Mouse (Mus musculus) cerebellum, adult 11 months (tissue): ENCODE results near the gene Setd5.

Source experiments
- DNase-seq: peaks from one replicate; pipeline ENCODE4 v3.0.0; 2022

Setd5 gene

DNA sequence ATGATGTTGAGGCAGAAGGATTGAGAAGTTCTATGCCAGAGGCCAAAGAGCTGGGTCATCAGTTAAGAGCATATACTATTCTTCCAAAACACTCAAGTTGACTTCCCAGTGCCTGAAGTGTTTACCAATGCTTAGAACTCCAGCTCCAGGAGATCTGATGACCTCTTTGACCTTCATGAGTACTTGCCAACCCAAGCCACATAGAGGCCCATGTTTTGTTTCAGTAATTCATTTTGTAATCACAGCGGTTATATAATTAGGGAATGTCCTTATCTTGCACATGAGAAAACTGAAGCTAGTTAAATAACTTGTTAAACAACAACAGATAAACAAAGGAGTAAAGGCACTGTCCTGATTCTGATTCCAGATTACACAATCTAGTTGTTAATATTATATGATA is 67.6 kb downstream of the Setd5 start:
- no peak for DNase-seq

DNA sequence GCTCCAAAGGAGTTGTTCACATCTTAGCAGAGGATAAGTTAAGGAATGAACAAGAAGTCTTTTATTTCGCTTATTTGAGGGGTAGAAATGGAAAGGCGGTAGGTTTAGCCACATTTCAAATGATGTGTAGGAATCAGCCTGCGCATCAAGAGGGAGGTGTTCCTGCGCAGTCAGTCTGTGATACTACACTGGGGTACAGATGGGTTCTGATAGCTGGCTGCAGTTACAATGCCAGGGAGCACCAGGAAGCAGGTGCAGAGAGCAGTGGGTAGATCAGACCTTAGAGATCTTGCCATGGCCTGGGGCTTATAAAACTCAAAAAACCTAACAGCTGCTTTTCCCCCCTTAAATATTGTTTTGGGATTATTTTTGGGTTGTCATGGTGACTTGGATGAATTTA is 68.1 kb downstream of the Setd5 start:
- no peak for DNase-seq

DNA sequence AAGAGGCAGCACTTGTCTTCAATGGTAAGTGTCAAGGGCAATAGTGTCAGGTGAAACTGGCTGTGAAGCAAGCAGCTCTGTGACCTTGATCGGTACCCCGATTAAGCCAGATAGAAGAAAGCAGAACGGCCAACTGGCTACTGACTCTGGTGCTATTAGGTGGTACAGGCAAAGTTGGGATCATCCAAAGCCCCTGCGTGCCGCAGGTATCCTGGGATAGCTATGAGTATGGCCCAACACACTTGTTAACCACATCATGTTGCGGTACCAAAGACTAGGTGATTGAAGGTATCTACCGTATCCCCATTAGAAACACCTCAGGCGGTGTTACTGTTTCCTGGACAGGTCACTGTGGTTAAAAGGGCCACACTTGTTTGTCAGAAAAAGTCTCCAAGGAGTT is 76.9 kb downstream of the Setd5 start:
- no peak for DNase-seq

DNA sequence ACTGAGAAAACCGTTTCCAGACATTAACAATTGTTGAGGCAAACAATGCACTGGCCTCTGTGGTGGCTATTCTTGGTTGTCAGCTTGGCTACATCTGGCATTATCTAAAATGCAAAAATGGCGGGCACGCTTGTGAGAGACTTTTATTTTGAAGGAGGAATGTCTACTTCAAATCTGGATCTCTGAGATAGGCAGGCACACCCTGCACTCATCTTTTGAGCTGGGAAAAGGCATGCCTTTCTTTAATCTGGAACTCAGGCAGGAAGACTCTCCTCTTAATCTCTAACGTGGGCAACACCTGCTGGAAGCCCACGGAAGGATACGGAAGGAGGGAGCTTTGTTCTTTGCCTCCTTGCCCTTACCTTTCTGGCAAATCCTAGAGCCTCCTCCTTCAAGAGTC is 77.7 kb downstream of the Setd5 start:
- no peak for DNase-seq

DNA sequence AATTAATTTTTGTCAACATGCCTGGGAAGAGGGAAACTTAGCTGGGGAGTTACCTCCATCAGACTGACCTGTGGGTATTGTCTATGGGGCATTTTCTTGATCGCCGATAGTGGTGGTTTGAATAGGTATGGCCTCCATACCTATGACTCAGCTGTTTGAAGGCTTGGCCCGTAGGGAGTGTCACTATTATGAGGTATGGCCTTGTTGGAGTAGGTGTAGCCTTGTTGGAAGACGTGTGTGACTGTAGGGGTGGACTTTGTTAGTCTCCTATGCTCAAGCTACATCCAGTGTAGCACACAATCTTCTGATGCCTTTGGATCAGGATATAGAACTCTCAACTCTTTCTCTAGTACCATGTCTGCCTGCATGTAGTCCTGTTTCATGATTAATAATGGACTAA is 78.9 kb downstream of the Setd5 start:
- DNase-seq, result no peak

DNA sequence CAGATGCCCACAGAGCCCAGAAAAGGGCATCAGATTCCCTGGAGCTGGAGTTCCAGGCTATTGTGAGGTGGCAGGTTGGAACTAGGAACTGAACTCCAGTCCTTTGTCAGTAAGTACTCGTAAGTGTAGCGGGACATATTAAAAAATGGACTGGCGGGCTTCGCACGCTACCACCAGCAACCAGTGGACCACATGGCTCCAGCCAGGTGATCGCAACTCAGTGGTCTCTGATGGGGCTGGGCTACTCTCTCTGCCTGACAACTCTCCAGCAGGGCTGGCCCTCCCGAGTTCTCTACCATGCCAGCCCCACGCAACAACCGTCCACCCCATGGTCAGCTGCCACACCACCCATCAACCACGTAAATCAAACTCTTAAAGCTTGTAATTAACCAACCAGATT is 82.9 kb downstream of the Setd5 start:
- no peak for DNase-seq

DNA sequence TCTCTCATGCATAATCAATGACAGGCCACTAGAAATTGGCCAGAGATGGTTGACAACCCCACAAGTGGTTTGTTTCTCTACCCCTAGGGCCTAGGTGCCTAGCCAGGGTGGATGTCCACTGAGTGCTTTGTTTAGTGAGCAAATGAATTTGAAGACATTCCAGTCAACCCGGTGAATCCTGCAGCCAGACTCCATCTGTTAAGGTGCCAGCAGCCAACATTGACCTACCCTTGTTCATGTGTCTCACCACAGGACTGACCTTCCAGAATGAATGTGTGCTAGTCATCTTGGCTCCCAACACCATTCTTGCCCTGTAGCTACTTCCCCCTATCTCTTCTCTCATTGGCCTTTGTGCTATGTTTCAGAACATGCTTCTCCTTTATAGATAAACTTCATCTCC is 84.8 kb downstream of the Setd5 start:
- peak; percentile 48 for DNase-seq

DNA sequence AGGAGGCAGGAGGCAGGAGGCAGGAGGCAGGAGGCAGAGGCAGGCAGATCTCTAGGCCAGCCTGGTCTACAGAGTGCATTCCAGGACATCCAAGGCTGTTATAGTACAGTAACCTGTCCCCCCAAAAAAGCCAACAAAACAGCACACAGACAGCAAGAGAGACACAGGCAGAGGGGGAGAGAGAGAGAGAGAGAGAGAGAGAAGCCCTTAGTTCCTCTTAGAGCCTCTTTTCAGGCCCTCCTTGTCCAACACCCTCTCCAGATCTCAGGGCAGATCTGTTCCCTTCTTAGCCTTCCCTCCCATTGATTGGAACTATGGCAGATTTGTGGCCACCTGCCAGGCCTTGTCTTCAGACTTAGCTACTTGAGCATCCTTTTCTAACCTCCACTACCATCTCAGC is 86.3 kb downstream of the Setd5 start:
- no peak for DNase-seq

DNA sequence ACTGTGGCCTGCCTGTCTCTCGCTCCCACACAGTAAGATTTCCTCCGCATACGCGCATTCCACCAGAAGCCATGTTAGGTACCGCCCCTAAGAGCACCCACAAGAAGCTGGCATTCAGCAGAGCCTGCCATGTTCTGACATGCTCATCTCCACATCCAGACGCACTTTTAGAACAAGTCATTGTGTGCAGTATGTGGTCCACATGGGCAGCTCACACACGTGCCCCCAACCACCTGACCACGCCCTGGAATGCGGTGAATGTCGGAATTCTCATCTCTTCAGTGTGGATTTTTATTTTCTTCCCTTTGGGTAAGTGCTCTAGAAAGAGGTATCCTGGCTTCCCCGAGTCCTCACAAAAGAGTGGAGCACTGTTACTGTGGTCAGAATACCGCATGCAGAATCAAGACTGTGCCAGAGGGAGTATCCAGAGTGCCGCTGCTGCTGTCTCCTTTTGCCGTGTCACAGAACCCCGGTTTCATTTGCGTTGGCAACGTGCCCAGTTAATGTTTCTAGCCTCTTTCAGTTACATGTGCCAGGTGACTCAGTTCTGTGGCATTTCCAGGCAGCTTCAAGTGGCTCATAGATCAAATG is 89.6 kb downstream of the Setd5 start:
- DNase-seq, result peak; percentile 33

DNA sequence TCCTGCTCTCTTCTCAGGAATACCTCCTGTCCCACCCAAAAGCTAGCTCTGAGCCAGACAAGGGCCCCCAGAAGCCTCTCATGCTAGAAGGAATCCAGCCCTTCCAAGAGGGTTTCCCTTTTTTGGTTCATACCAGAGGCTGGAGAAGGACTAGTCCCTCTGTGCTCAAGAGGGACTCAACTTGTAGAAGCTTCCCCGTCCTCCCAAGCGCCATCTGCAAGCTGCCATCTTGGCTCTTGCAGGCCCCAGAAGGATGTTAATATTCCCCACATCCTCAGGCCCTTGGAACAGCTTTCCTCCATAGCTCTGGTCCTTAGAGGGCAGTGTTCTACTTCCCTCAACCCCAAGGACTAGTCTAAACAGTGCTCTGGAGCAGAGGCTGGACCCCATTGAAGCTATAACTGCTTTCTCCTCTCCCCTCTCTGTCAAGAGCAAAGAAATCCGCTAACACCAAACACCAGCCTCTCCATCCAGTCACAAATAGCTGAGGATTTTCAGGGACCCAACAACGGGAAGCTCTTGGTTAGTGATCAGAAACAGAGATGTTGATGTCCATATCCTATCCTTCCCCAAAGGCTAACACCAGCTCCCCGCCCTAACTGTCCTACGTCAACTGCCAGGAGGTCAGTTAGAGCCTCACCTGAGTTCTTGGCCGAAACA is 91.3 kb downstream of the Setd5 start:
- no peak for DNase-seq

DNA sequence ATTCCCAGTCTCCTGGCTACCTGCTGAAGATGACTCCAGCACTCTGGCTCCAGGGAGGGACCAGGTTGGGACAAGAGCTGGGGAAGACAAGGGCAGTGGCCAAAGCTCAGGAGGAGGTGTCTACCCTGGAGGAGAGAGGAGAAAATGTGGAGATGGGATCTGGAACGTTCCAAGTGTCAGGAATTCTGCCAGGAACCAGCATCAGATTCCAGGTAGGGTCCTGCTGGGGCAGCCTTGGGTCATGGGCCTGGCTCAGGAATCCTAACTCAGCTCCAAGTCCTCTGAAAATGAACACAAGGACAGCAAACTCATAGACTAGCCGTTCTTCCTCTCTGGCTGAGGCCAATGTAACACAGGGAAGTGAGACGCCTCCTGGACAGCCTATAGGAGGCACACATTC is 92.7 kb downstream of the Setd5 start:
- no peak for DNase-seq

DNA sequence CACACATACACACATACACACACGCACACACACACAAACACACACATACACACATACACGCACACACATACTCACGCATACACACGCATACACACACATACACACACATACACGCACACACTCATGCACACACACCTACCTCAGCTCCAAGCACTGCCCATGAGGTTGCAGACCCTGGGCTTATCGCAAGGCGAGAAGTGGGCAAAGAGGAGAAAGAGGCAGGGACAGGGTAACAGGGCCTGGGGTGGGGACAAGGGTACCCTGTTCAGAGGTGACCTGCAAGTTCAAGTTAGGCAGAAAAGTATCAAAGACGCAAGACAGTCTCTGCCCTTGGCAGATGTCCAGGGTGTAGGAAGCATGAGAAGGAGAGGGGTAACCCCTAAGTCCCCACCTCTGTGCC is 93.5 kb downstream of the Setd5 start:
- DNase-seq, result no peak

DNA sequence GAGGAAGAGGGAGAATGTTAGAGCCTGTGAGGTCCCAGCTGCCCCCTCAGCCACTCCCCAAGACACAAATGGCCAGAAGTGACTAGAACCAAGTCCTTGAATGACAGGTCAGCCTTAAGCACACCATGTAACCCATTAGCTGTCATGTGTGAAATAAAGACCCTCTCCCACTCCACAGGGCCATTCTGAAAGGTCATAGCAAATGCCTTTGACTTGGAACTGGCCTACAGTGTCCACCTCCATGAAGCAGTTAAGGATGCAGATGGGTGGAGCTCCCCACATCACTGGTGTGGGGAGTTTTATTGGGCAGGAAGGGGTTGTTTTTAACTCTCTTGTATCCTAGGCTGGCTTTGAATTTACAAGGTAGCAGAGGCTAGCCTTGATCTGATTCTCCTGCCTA is 94.8 kb downstream of the Setd5 start:
- DNase-seq, result no peak

DNA sequence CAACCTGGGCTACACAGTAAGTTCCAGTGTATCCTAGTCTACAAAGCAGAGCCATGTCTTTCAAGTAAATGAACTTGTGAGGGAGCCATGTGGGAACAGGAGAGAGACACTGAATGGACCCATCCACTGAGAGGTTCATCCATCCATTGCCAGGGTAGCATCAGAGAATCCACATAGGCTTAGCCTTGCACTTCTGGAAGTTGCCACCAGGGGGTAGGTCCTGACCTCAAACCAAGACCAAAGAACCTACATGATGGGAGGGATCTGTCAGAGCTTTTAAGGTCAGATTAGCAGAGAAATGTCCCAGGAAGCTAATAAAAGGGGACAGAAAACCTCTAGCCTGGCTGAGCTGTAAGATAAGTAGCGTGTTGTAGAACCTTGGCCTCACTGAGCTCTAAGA is 95.4 kb downstream of the Setd5 start:
- DNase-seq, result peak; percentile 51

DNA sequence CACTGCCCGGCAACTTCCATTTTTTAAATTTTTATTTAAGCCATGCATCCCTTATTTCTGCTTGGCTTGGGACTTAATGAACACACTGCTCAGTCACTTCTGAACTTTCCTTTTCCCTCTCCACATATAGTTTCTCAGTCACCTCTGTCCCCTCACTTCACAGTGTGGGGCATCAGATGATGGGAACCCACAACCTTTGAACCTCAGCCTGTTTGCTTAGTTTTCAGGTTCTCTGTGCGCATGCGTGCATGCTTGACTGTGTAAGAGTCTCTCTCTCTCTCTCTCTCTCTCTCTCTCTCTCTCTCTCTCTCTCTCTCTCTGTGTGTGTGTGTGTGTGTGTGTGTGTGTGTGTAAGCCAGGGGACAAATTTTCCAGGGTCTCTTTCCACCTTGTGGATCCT is 98.3 kb downstream of the Setd5 start:
- DNase-seq, result no peak

DNA sequence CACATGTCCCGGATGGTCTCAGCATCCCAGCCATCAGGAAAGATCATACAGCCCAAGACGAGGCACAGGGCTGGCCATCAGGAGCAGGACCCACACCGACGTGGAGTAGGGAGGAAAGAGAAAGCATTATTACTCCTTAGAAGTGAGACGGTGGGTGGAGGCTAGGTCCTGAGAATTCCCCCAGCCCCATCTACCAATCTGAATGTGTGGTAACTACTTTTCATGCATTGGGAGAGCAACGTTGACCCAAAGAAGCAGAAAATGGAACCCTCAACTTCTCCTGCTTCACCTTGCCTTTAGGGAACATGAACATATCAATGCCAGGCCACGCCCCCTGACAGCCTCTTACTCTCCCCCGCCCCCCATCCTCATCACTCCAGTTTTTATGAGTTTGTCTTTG is 99.4 kb downstream of the Setd5 start:
- no peak for DNase-seq

DNA sequence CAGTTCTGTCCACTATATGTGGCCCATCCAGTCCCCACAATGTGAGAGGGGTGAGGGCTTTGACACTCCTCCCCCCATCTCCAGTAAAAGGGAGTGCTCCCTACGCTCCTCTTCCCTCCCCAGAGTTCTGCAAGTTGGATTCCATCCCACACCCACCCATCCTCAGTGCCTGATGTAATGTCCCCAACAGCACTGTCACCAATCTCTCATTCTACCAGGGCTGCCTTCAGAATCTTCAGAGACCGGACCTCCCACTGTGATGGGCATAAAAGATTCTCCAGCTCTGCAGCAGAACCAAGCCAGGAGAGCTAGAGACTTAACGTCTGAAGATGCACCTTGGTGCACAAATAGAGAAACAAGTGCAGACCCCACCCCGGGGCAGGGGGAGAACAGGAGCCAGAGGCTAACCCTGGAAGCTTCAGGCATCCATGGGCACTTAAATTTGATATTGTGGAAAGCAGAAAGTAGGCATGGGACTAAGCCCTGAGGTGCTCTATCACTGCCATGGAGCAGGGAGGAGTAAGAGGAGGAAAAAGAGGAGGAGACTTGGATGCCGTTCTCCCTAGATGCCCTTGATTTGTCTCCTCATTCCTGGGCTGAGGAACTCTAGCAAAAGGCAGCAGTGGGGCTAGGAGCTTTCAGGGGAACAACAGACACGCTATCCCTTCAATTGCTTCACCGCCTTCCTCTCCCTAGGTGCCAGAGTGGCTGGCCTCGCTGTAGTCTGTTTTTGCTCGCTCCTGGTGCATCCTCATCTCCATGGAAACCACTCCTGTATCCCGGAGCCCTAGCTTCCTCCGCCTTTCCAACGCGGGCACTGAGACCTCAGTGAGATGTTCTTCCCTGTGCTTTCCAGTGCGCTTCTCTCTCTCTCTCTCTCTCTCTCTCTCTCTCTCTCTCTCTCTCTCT is 101.4 kb downstream of the Setd5 start:
- no peak for DNase-seq

DNA sequence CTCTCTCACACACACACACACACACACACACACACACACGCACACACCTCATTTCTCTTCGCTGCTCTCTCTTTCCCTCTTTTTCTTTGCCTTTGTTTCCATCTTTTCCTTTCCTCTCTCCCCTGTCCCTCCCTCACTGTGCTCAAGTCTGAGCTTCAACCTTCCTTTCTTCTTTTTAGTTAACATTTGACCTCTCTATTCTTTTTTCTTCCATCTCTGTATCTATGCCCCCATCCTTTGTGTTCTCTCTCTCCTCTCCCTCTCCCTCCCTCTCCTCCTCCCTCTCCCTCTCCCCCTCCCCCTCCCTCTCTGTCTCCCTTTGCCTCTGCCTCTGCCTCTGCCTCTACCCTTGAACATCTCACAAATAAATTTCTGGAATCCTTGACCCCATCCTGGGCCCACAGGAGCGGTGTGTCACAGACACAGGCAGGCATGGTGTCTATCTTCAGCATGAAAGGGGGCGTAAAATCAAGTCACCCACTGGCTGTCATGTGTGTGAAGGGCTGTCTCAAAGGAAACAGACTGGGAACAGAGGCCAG is 102.1 kb downstream of the Setd5 start:
- DNase-seq, result no peak

DNA sequence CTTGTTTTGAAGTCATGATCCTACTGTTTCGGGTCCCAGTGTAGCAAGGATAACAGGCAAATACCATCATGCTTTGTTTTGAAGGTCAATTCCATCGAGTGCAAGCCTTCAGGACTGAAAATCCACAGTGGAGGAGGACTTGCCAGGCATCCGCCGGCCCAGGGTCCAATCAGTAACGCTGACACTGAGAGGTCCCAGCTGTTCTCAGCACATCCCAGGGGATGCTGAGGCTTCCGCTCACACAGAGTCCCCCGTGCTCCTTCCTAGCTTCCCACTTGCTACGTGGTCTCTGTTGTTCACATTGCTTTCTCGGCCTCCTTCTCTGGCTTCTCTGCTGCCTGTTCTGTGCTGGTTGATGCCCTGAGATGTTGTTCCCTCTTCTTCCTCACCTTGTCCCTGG is 107.0 kb downstream of the Setd5 start:
- no peak for DNase-seq

DNA sequence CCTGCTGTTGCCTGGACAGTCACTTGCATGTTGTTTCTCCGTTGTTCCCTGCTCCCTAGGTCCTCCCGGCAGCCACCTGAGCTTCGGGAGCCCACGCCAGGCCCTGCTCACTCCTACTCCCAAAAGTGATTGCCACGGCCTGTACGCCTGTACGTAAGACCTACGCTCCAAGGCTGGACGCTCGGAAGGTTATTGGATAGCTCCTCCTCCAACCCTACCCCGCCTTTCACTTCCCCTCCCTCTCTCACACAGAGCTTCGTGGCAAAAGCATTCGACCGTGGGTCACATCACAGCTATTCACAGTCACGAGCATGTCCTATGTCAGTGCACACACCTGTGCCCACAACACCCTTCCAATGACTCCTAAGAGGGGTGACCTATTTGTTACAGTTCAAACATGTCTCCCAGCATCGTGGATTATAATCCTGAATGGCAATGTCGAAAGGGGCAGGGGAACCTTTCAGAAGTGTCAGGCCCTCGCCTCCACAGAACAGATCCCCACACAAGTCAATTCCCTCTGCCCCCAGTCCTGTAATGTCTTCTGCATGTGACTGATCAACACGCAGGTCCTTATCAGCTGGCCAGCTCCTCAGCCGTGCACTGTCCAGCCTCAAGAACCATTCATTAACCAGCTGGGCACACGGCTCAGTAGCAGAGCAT is 107.8 kb downstream of the Setd5 start:
- no peak for DNase-seq

DNA sequence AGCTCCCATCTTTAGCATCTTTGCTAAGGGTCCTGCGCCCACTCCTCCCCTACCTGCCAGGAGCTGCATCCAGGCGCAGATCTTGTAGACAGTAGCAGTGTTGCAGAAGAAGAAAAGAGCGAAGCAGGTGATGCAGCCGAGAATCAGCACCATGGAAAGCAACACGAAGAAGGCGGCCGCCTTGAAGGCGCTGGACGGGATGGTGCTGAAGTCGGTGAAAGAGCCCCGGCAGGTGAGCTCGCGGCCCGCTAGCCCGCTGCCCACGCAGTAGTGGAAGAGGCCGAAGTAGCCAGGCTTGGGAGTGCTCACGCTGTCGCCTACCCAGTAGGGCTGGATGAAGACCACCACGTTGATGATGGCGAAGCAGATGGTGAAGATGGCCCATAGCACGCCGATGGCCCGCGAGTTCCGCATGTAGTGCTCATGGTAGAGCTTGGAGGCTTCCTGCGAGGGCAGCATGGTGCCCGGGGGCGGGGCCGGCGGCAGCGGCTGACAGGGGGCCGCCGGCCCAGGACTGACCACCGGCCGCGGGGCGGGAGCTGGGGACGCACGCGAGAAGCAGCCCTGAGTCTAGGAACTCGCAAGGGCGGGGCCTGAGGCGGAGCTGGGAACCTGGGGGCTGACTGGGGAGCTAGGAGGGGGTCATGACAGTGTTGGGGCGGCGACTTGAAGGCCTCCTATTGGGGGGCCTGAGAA is 116.7 kb downstream of the Setd5 start:
- DNase-seq, result peak; percentile 37

DNA sequence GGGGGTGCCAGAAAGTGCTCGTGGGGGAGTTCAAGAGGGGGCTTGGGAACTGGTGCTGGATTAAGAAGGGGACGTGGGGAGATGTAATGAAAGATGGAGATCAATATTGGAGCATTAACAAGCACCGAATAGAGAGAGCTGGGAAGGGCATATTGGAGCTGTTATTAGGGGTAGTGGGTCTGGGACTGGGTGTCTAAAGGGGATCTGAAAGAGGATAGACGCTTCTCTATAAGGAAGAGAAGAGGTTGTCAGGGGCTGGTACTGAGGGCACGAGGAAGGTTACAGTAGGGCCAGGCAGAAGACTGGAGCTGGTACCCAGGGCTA is 117.3 kb downstream of the Setd5 start:
- no peak for DNase-seq
